Mouse (Mus musculus) retina, postnatal 7 days (tissue): ENCODE results near the gene Man2a2.
"Not testable (repeated sequence)": the region's sequence is repeated elsewhere in the genome, so short reads cannot be mapped to it uniquely, and the experiment has no call there.

Experiments used
- DNase-seq: peaks from one replicate; pipeline ENCODE4 v3.0.0-alpha.2; 2012; ENCODE audit warnings: low read depth, low spot score

Man2a2 gene

GRCm38 (mm10) chr7:80400571-80400970 is 29.4 kb upstream of the Man2a2 start:
- DNase-seq: no peak

- no peak for DNase-seq
These were observed 28.9 kb upstream of the Man2a2 start for GRCm38 (mm10) chr7:80400099-80400498.

- DNase-seq: no peak
These were observed 27.7 kb upstream of the Man2a2 start for GRCm38 (mm10) chr7:80398654-80399444.

GRCm38 (mm10) chr7:80397986-80398385 is 26.8 kb upstream of the Man2a2 start:
- no peak for DNase-seq

- not testable (repeated sequence) for DNase-seq
These were observed 25.3 kb upstream of the Man2a2 start for GRCm38 (mm10) chr7:80396427-80396826.

- no peak for DNase-seq
These were observed 23.4 kb upstream of the Man2a2 start for GRCm38 (mm10) chr7:80394600-80394999.

- DNase-seq: no peak
These were observed 20.9 kb upstream of the Man2a2 start for GRCm38 (mm10) chr7:80392119-80392518.

- DNase-seq: no peak
These were observed 16.7 kb upstream of the Man2a2 start, which contains the start of gene Fes for GRCm38 (mm10) chr7:80387633-80388543. TSS of gene Fes (minus strand) at chr7:80387946.

- DNase-seq: no peak
These were observed 16.0 kb upstream of the Man2a2 start for GRCm38 (mm10) chr7:80387033-80387632.

- DNase-seq: peak; percentile 77
These were observed 15.2 kb upstream of the Man2a2 start for GRCm38 (mm10) chr7:80386235-80386930.

- DNase-seq: no peak
These were observed 11.7 kb upstream of the Man2a2 start for GRCm38 (mm10) chr7:80382919-80383318.

GRCm38 (mm10) chr7:80379531-80379930 is 8.4 kb upstream of the Man2a2 start:
- no peak for DNase-seq

GRCm38 (mm10) chr7:80377471-80377870 is 6.3 kb upstream of the Man2a2 start:
- no peak for DNase-seq

GRCm38 (mm10) chr7:80376192-80376591 is 5.0 kb upstream of the Man2a2 start:
- no peak for DNase-seq

- DNase-seq: no peak
These were observed 4.3 kb upstream of the Man2a2 start for GRCm38 (mm10) chr7:80375376-80376039.

GRCm38 (mm10) chr7:80374733-80375132 is 3.6 kb upstream of the Man2a2 start:
- no peak for DNase-seq

GRCm38 (mm10) chr7:80374280-80374679 is 3.1 kb upstream of the Man2a2 start:
- DNase-seq: no peak

- no peak for DNase-seq
These were observed 2.7 kb upstream of the Man2a2 start for GRCm38 (mm10) chr7:80373850-80374249.

- no peak for DNase-seq
These were observed 2.2 kb upstream of the Man2a2 start for GRCm38 (mm10) chr7:80373352-80373751.

- DNase-seq: no peak
These were observed 1.5 kb upstream of the Man2a2 start for GRCm38 (mm10) chr7:80372667-80373066.

GRCm38 (mm10) chr7:80372166-80372565 is 991 bp upstream of the Man2a2 start:
- no peak for DNase-seq
